Mouse (Mus musculus) thymus, adult 2 months (tissue): Measurements from ENCODE around the gene Cmtm1.

Experiments
- CTCF ChIP-seq: fragments of 200-500 bp; IDR thresholded peaks from 2 replicates; pipeline ENCODE4 v1.5.1; 2012; ENCODE audit warnings: mild to moderate bottlenecking, control low read depth, low read length, moderate library complexity, borderline replicate concordance; ENCODE audit not compliant: control insufficient read depth, poor library complexity, insufficient read depth; ENCODE audit errors: extremely low read depth
- POLR2A ChIP-seq: fragments of 200-500 bp; IDR thresholded peaks from 2 replicates; pipeline ENCODE4 v1.6.1; 2012; ENCODE audit warnings: mild to moderate bottlenecking, low read length, control low read depth, moderate library complexity; ENCODE audit not compliant: control insufficient read depth, poor library complexity, insufficient read depth; ENCODE audit errors: extremely low read depth

DNA sequence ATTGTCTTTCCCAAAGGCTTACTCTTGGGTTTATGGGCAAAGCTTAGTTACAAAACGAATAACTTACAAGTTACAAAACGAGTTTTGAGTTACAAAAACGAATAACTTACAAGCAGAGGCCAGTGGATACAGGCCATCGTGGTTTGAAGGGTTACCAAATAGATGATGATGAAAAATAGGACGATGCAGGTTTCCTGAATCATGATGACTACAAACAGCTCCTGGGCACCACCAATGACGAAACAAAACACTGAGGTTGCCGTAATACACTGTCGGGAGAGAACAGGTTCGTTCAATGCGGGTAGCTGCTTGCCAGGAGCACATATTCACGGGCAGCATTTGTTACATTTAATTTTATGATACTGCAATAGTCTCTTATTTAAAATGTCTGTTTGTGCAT is 5.0 kb downstream of the Cmtm1 start:
- TF ChIP-seq CTCF (no peak), POLR2A (no peak)
